Mouse (Mus musculus) kidney, postnatal 0 days (tissue): ENCODE data around the gene Mfrp. TPM values are rescaled to one million over a fixed set of nuclear protein-coding genes. Genes with fewer than 3 reads are reported as not detected.

Experiments
- ATAC-seq: fragments of 200-750 bp; cut with Nextera tagmentation; replicated peaks from 2 replicates; pipeline ENCODE4 v1.8.0; 2017; ENCODE audit warnings: low read depth, moderate number of reproducible peaks, moderate TSS enrichment, moderate library complexity; ENCODE audit not compliant: low FRiP score
- DNase-seq: peaks from one replicate; pipeline ENCODE4 v3.0.0-alpha.2; 2016; ENCODE audit warnings: low spot score
- H3K27ac ChIP-seq: fragments of 300-500 bp; sonication (generic); 2 replicates; pipeline ENCODE4 v1.5.1; 2014; ENCODE audit warnings: mild to moderate bottlenecking
- H3K27me3 ChIP-seq: fragments of 300-500 bp; sonication (generic); 2 replicates; pipeline ENCODE4 v1.6.1; 2014; ENCODE audit warnings: low read length, mixed read lengths; ENCODE audit not compliant: insufficient read depth
- H3K36me3 ChIP-seq: fragments of 300-500 bp; sonication (generic); 2 replicates; pipeline ENCODE4 v1.6.1; 2014; ENCODE audit warnings: low read length, mixed read lengths; ENCODE audit not compliant: insufficient read depth
- H3K4me1 ChIP-seq: fragments of 300-500 bp; sonication (generic); replicated peaks from 2 replicates; pipeline ENCODE4 v1.6.1; 2014; ENCODE audit warnings: antibody characterized with exemption, low read length, mixed read lengths; ENCODE audit not compliant: insufficient read depth
- H3K4me2 ChIP-seq: fragments of 300-500 bp; sonication (generic); 2 replicates; pipeline ENCODE4 v1.6.1; 2014; ENCODE audit warnings: mild to moderate bottlenecking, low read length, moderate library complexity, mixed read lengths
- H3K4me3 ChIP-seq: fragments of 300-500 bp; sonication (generic); replicated peaks from 2 replicates; pipeline ENCODE4 v1.5.1; 2014; ENCODE audit warnings: low read depth, low read length
- H3K9ac ChIP-seq: fragments of 300-500 bp; sonication (generic); 2 replicates; pipeline ENCODE4 v1.6.1; 2014; ENCODE audit warnings: low read depth, low read length
- H3K9me3 ChIP-seq: fragments of 300-500 bp; sonication (generic); replicated peaks from 2 replicates; pipeline ENCODE4 v1.6.1; 2016; ENCODE audit warnings: low read length, inconsistent platforms, mixed read lengths
- CTCF ChIP-seq: IDR thresholded peaks from 2 replicates; pipeline ENCODE4 v1.5.1; 2016; ENCODE audit warnings: antibody characterized with exemption, low read depth, mild to moderate bottlenecking, moderate library complexity
- whole genome bisulfite sequencing: fragments of 180-500 bp; shearing (Covaris S2); extraction: QIAGEN DNeasy Blood & Tissue Kit; methylation state at CpG from one replicate; pipeline ENCODE4 v1.1.7; 2014; 5-methylcytosine and 5-hydroxymethylcytosine counted together
- polyA plus RNA-seq: library from polyadenylated mRNA; unstranded; fragments of >200 nt; fragmentation: Nextera tagmentation; extraction: Ambion mirVana; gene quantifications from 2 replicates; pipeline ENCODE4 v1.2.1, GENCODE M21; 2015

Gene Mfrp
- polyA plus RNA-seq, 1 experiment from 2014 or later = 0.16 TPM

DNA sequence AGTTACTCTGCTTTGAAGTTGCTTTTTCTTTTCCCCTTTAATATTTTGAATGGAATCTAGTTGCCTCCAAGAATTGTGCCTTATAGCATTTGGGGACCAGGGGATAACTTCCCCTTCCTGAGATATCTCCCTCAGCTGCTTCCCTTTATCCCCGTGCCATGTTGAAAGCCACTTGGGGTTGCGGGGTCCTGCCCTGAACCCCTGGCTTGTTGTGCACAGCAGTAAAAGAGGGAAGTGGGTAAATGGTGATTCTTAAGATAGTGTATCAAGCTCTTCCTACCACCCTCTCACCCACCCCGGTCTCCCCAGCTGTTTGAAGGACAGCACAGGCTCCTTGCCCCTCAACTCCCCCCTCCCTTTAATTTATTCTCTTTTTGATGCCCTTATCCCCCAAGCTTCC, 6.8 kb upstream of the Mfrp start:
- Histone ChIP-seq H3K9me3 (no peaks in the 10 kb centered on the region), H3K27ac (no peak overlapping the region), H3K36me3 (peaks cover 22% of the 10 kb centered on the region; the same call in 1 of the 2 replicates), H3K4me3 (no peak overlapping the region), H3K4me1 (no peaks in the 10 kb centered on the region; the same call in 1 of the 2 replicates), H3K27me3 (no peaks in the 10 kb centered on the region), H3K9ac (no peak overlapping the region), H3K4me2 (no peak overlapping the region)
- no peak for TF ChIP-seq CTCF
- DNase-seq (no peak), ATAC-seq (no peak)
- WGBS = 82% methylated on average over 3 of the region's 3 CpGs

DNA sequence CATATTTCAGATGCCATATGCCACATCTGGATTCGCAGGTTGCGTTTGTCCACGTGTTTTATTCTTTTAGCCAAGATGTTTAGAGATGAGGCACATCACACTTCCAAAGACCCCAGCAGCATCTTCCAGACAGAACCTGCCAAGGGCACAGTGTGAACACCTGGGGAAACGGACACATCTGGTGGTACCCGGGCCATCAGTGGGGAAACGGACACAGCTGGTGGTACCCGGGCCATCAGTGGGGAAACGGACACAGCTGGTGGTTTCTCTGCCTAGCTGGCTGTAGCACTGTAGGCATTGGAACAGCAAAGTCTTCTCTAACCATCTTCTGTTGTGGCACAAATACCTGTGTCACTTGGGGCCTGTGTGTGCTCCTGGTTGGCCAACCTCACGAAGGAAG, 5.7 kb upstream of the Mfrp start:
- no peak for TF ChIP-seq CTCF
- Histone ChIP-seq H3K27me3 (no peaks in the 10 kb centered on the region), H3K4me2 (no peak overlapping the region), H3K27ac (no peak overlapping the region), H3K9me3 (no peaks in the 10 kb centered on the region), H3K9ac (no peak overlapping the region), H3K4me3 (no peak overlapping the region), H3K36me3 (peaks cover 22% of the 10 kb centered on the region; the same call in 1 of the 2 replicates), H3K4me1 (no peaks in the 10 kb centered on the region)
- DNase-seq (no peak), ATAC-seq (no peak)
- WGBS = 88% methylated on average over 9 of the region's 9 CpGs

DNA sequence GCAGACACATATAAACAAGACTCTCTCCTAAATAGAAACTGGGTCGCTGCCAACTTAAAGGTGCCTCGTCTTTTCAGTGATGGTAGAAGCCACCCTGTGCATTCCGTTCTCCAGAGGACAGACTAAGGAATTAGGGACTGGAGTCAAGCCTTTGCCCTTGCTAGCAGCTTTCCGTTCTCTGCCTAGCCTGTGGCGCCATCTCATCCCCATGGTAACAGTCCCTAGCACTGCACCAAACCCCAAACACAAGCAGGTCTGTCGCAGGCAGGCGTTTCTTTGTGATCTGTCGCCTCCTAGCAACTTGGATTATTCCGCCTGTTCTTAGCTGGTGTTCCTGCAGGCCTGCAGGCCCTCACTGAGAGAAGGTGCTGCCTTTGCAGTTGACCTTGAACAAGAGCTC, 5.0 kb upstream of the Mfrp start:
- Histone ChIP-seq H3K4me3 (no peak overlapping the region), H3K4me2 (no peak overlapping the region), H3K9ac (no peak overlapping the region), H3K27me3 (no peaks in the 10 kb centered on the region), H3K36me3 (peaks cover 16% of the 10 kb centered on the region; the same call in 1 of the 2 replicates), H3K4me1 (no peaks in the 10 kb centered on the region), H3K27ac (peak overlapping the region; percentile 31; the same call in 1 of the 2 replicates), H3K9me3 (no peaks in the 10 kb centered on the region)
- WGBS = 44% methylated on average over 9 of the region's 9 CpGs
- ATAC-seq (no peak), DNase-seq (no peak)
- no peak for TF ChIP-seq CTCF

DNA sequence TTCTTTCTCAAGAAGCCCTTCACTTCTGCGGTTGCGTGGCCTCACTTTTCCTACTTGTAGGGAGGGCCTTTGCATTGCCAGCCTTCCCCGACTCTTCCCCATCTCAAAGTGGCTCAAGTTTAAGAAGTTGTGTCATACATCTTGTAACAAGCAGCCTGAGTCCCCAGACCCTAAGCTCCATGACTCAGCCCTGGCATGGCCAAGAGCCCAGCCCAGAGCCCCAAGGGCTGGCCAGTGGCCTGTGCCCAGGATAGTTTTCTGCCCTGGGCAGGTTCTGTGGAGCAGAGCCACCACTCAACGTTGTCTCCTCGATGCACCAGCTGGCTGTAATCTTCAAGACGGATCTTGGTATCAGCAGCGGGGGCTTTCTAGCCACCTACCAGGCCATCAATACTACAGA, 3.4 kb downstream of the Mfrp start:
- peaks cover 38% of the 10 kb centered on the region for H3K4me1 ChIP-seq
- H3K9me3 ChIP-seq = no peaks in the 10 kb centered on the region
- WGBS = 87% methylated on average over 7 of the region's 7 CpGs
- no peaks in the 10 kb centered on the region for H3K36me3 ChIP-seq
- H3K4me3 ChIP-seq = no peak overlapping the region
- H3K4me2 ChIP-seq = no peak overlapping the region
- H3K9ac ChIP-seq = no peak overlapping the region
- H3K27ac ChIP-seq = no peak overlapping the region
- no peak for DNase-seq
- H3K27me3 ChIP-seq = no peaks in the 10 kb centered on the region
- TF ChIP-seq CTCF = no peak
- ATAC-seq = no peak

DNA sequence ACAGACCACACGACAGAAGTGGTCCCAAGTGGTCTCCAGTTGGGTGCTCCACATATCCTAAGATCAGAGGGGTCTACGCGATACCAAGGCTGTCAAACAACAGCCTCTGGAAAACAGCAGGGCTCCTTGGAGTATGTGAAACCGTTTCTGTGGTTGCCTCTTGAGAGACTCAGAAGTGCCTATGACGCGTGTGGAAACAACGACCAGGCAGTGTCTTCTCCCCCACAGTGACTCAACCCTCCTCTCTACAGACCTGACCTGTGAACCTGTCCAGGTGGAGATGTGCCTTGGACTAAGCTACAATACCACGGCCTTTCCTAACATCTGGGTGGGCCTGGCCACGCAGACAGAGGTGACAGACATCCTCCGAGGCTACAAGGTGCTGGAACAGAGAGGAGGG, 4.3 kb downstream of the Mfrp start:
- H3K9ac ChIP-seq = no peak overlapping the region
- H3K27ac ChIP-seq = no peak overlapping the region
- H3K4me3 ChIP-seq = no peak overlapping the region
- 69% methylated on average over 10 of the region's 10 CpGs for WGBS
- no peaks in the 10 kb centered on the region for H3K9me3 ChIP-seq
- no peak for TF ChIP-seq CTCF
- no peaks in the 10 kb centered on the region for H3K27me3 ChIP-seq
- H3K4me2 ChIP-seq = no peak overlapping the region
- ATAC-seq (no peak), DNase-seq (no peak)
- peaks cover 45% of the 10 kb centered on the region for H3K4me1 ChIP-seq
- no peaks in the 10 kb centered on the region for H3K36me3 ChIP-seq

DNA sequence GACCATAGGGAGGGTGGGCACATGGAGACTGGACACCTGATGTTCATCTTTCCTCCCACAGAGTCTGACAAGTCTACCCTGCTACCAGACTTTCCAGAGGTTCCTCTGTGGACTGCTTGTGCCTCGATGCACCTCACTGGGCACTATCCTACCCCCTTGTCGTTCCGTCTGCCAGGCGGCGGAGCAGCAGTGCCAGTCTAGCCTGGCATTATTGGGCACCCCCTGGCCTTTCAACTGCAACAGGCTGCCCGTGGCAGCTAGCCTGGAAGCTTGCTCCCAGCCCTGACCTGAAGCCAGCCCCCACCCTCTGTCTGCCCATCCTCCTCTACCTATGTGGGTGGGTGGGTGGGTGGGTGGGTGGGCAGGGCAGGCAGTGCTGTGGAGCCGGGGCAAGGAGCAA, 4.7 kb downstream of the Mfrp start:
- Histone ChIP-seq H3K4me1 (peaks cover 45% of the 10 kb centered on the region), H3K9me3 (no peaks in the 10 kb centered on the region), H3K4me2 (no peak overlapping the region), H3K4me3 (no peak overlapping the region), H3K27ac (no peak overlapping the region), H3K9ac (0 out of 2 replicates have a peak overlapping the region, but pooled peaks have one; percentile 35), H3K27me3 (no peaks in the 10 kb centered on the region), H3K36me3 (no peaks in the 10 kb centered on the region)
- no peak for TF ChIP-seq CTCF
- 73% methylated on average over 7 of the region's 7 CpGs for WGBS
- ATAC-seq (no peak), DNase-seq (no peak)

DNA sequence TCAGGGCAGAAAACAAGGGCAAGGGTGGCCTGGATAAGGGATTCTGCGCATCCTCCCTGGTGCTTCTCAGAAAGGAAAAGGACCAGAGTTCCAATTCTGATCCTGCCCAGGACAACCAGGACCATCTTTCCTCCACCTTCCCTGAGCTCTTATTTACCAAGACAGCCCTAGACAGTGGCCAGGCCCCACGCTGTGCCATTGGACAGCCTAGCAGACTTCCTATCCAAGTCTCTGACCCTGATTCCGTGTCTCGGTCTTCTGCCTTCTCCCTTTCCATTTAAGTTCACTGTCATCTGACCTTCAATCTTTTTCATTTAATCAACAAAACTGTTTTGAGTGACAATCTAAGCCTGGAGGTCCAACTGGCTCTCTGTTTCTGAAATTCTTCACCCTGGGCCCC, 5.1 kb downstream of the Mfrp start:
- H3K4me3 ChIP-seq = no peak overlapping the region
- no peak for TF ChIP-seq CTCF
- WGBS = 65% methylated on average over 4 of the region's 4 CpGs
- ATAC-seq (no peak), DNase-seq (no peak)
- H3K27ac ChIP-seq = peak overlapping the region; percentile 63; the same call in 1 of the 2 replicates
- H3K27me3 ChIP-seq = no peaks in the 10 kb centered on the region
- H3K9ac ChIP-seq = 0 out of 2 replicates have a peak overlapping the region, but pooled peaks have one; percentile 35
- H3K4me1 ChIP-seq = peaks cover 45% of the 10 kb centered on the region
- no peak overlapping the region for H3K4me2 ChIP-seq
- no peaks in the 10 kb centered on the region for H3K9me3 ChIP-seq
- H3K36me3 ChIP-seq = no peaks in the 10 kb centered on the region
